Mouse (Mus musculus): ENCODE measurements at regions not wholly inside any gene's neighbourhood (a gene's known extent, or its start where the extent isn't known, plus 50 kb on each side); places are given as distances from the start of the nearest gene placed in this dataset.

DNA sequence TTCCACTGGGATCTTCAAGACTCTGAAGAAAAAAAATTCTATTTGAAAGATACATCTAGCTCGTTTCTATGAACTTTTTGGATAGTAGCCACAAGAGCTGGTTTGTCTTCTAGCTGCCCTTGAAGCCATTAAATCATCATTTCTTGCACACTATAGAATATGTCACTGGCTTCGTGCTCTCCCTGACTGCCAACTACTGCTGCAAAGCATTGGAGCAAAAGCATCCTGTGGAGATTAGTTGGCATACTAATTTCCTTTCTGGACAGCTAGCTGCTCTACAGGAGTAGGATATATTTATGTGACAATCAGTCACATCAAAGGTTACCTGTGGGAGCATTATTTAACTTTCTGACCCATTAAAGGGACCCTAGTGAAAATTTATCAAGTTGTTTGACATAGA, 243.1 kb downstream of the Pdgfc start:
- Histone ChIP-seq H3K36me3 (ENCODE audit: control insufficient read depth, insufficient read depth, low read length) (no peaks in the 10 kb centered on the region), H3K27me3 (ENCODE audit: control insufficient read depth, insufficient read depth, low read length) (no peaks in the 10 kb centered on the region), H3K27ac (ENCODE audit: low read depth, low read length) (no peak overlapping the region), H3K4me3 (ENCODE audit: low read depth, low read length) (no peak overlapping the region), H3K9me3 (ENCODE audit: control insufficient read depth, low read length) (no peaks in the 10 kb centered on the region), H3K9ac (ENCODE audit: low read length) (no peak overlapping the region), H3K4me2 (ENCODE audit: low read depth, low read length, severe bottlenecking) (no peak overlapping the region), H3K4me1 (replicated peaks; ENCODE audit: control insufficient read depth, insufficient read depth, low read length) (no peaks in the 10 kb centered on the region)
- 78% methylated on average over 2 of the region's 2 CpGs for WGBS
- no peak for DNase-seq (ENCODE audit: low spot score)
- no peak for ATAC-seq (replicated peaks; ENCODE audit: low FRiP score)

DNA sequence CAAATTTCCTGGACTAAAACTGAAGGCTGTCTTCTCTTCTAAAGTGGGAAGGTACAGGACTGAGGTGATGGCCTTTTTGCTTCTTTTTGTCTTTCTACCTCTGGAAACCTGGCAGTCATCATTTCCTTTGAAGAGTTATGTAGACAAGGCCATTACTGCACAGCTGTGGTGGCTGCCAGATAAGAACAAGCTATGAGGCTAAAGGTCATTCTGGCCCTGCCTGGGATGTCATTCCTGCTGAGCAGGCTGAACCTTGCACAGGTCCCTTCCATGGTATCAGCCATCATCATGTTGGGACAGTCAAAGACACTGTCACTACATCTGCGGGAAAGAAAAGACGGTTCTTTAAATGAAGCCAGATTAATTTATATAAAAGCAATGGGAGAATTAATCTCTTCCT, 253.5 kb downstream of the Pdgfc start:
- DNase-seq (ENCODE audit: low spot score) (no peak), ATAC-seq (replicated peaks; ENCODE audit: low FRiP score) (no peak)
- 88% methylated on average over 2 of the region's 2 CpGs for WGBS
- Histone ChIP-seq H3K9me3 (ENCODE audit: control insufficient read depth, low read length) (no peaks in the 10 kb centered on the region), H3K4me1 (replicated peaks; ENCODE audit: control insufficient read depth, insufficient read depth, low read length) (no peaks in the 10 kb centered on the region), H3K4me3 (ENCODE audit: low read depth, low read length) (no peak overlapping the region), H3K9ac (ENCODE audit: low read length) (no peak overlapping the region), H3K36me3 (ENCODE audit: control insufficient read depth, insufficient read depth, low read length) (no peaks in the 10 kb centered on the region), H3K27me3 (ENCODE audit: control insufficient read depth, insufficient read depth, low read length) (no peaks in the 10 kb centered on the region), H3K27ac (ENCODE audit: low read depth, low read length) (no peak overlapping the region), H3K4me2 (ENCODE audit: low read depth, low read length, severe bottlenecking) (no peak overlapping the region)

DNA sequence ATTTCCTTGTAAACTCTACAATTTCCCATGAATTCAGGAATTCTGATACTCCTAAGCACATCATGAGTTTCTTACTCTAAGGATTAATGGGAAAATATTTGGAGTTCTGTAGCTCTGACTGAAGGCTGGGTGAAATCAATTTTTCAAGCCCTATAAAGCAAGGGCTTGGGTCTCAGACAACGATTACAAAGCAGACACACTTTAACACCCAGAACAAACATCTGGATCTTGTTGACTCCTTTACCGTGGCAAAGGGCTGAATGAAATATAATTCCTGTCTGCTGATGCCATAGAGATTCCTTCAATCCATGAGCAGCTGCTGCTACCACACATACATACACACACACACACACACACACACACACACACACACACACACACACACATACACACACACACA, 256.2 kb downstream of the Pdgfc start:
- ATAC-seq (replicated peaks; ENCODE audit: low FRiP score) (no peak), DNase-seq (ENCODE audit: low spot score) (no peak)
- Histone ChIP-seq H3K4me2 (ENCODE audit: low read depth, low read length, severe bottlenecking) (no peak overlapping the region), H3K4me1 (replicated peaks; ENCODE audit: control insufficient read depth, insufficient read depth, low read length) (no peaks in the 10 kb centered on the region), H3K36me3 (ENCODE audit: control insufficient read depth, insufficient read depth, low read length) (no peaks in the 10 kb centered on the region), H3K27ac (ENCODE audit: low read depth, low read length) (no peak overlapping the region), H3K9me3 (ENCODE audit: control insufficient read depth, low read length) (no peaks in the 10 kb centered on the region), H3K27me3 (ENCODE audit: control insufficient read depth, insufficient read depth, low read length) (no peaks in the 10 kb centered on the region), H3K4me3 (ENCODE audit: low read depth, low read length) (no peak overlapping the region), H3K9ac (ENCODE audit: low read length) (no peak overlapping the region)
- 63% methylated on average over 2 of the region's 2 CpGs for WGBS

DNA sequence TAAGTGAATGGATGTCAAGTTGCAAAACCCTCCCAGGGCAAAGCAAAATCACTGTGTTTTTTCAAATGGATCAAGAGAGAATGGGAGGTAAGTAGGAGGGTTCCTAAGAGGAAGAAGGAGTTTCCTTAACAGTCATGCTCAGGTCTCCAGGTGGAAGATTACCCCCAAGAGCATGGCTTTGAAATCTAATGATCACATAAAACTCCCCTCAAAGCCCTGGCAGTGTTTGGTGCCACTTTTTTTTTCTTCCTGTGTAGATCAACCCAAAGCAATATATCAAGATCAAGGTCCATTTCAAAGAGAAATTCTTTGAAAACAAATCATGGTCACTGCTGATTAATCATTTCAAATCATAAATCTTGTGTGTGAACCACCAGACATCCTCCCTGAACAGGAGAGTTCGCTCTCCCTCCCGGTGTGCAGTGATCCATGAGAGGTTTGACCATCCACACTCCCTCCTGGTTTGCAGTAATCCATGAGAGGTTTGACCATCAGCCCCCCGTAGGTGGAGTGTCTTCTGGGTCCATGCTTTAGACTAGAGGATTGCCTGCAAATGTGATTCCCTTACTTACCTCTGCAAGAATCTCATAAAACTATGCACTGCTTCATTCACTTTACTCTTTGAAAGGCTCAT, 257.1 kb downstream of the Pdgfc start:
- Histone ChIP-seq H3K4me2 (ENCODE audit: low read depth, low read length, severe bottlenecking) (no peak overlapping the region), H3K4me3 (ENCODE audit: low read depth, low read length) (no peak overlapping the region), H3K9ac (ENCODE audit: low read length) (no peak overlapping the region), H3K27me3 (ENCODE audit: control insufficient read depth, insufficient read depth, low read length) (no peaks in the 10 kb centered on the region), H3K9me3 (ENCODE audit: control insufficient read depth, low read length) (no peaks in the 10 kb centered on the region), H3K27ac (ENCODE audit: low read depth, low read length) (no peak overlapping the region), H3K4me1 (replicated peaks; ENCODE audit: control insufficient read depth, insufficient read depth, low read length) (no peaks in the 10 kb centered on the region), H3K36me3 (ENCODE audit: control insufficient read depth, insufficient read depth, low read length) (no peaks in the 10 kb centered on the region)
- DNase-seq (ENCODE audit: low spot score) (no peak), ATAC-seq (replicated peaks; ENCODE audit: low FRiP score) (no peak)
- 76% methylated on average over 3 of the region's 3 CpGs for WGBS

DNA sequence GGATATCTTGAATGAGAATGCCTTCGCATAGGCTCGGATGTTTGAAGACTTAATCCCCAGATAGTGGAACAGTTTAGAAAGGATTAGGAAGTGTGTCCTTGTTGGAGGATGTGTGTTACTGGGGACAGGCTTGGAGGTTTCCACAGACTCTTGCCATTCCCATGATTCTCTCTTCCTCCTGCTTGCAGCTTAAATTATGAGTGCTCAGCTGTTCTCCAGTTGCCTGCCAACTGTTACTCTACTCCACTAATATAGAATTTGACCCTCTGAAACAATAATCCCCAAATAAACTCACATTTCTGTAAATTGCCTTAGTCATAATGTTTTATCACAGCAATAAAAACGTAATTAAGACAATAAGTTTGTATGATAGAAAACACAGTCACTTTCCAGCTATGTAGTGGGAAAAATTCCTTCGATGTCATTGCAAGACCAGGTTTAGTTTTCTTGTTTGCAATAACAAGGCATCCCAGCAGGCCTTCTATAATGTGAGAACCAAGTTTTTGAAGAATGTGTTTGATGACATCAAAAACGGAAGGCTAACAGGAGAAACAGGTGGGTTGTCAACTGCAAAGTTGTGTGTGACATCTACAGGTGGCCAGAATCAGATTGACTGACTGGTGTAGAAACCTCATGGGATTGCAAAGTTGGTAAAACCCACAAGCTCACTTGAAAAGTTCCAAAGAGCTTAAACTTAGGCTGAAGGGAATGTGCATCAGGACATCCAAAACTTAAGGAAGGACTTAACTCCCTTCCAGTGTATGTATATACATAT, 268.0 kb downstream of the Pdgfc start:
- no peak overlapping the region for H3K4me3 ChIP-seq (ENCODE audit: low read depth, low read length)
- no peak overlapping the region for H3K27ac ChIP-seq (ENCODE audit: low read depth, low read length)
- 91% methylated on average over 5 of the region's 5 CpGs for WGBS
- H3K27me3 ChIP-seq (ENCODE audit: control insufficient read depth, insufficient read depth, low read length): no peaks in the 10 kb centered on the region
- H3K36me3 ChIP-seq (ENCODE audit: control insufficient read depth, insufficient read depth, low read length): no peaks in the 10 kb centered on the region
- H3K9me3 ChIP-seq (ENCODE audit: control insufficient read depth, low read length): no peaks in the 10 kb centered on the region
- no peak overlapping the region for H3K4me2 ChIP-seq (ENCODE audit: low read depth, low read length, severe bottlenecking)
- no peak for DNase-seq (ENCODE audit: low spot score)
- no peak overlapping the region for H3K9ac ChIP-seq (ENCODE audit: low read length)
- no peak for ATAC-seq (replicated peaks; ENCODE audit: low FRiP score)
- no peaks in the 10 kb centered on the region for H3K4me1 ChIP-seq (replicated peaks; ENCODE audit: control insufficient read depth, insufficient read depth, low read length)

DNA sequence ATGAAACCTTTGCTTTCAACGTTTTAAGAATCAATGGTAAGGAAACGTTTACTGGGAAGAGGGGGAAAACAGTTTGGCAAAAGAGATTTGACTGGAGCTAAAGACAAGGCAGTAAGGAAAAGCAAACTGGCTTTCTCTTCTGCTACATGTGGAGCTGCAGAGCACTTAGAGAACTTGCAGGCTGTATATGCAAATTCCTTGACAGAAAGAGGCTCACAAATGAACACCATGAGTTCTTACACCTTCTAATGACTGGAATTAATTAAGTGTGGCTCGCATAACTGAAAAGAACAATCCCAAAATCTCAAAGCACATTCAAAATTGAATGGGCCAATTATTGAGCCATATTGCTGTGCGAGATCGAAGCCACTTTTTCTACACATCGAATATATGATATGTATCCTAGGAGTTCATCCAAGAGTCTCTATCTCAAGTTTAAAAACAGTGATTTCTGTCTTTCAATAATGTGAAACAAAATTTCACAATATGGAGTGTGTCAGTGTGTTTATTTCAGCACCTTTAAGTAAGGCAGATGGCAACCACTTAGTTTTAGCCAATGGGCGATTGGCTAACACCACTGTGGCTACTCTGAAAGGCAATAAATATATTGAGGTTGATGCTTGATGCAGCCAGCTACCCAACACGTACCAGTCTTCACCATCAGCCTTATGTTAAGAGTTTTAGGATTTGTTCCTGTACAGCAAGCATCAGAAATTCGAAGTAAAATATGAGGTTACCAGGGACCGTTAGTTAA, 269.4 kb downstream of the Pdgfc start:
- no peak overlapping the region for H3K4me3 ChIP-seq (ENCODE audit: low read depth, low read length)
- ATAC-seq (replicated peaks; ENCODE audit: low FRiP score) (peak; percentile 24; the same call in 1 of the 2 replicates), DNase-seq (ENCODE audit: low spot score) (no peak)
- 73% methylated on average over 10 of the region's 10 CpGs for WGBS
- H3K27ac ChIP-seq (ENCODE audit: low read depth, low read length): no peak overlapping the region
- H3K36me3 ChIP-seq (ENCODE audit: control insufficient read depth, insufficient read depth, low read length): no peaks in the 10 kb centered on the region
- no peaks in the 10 kb centered on the region for H3K9me3 ChIP-seq (ENCODE audit: control insufficient read depth, low read length)
- H3K4me2 ChIP-seq (ENCODE audit: low read depth, low read length, severe bottlenecking): no peak overlapping the region
- no peaks in the 10 kb centered on the region for H3K27me3 ChIP-seq (ENCODE audit: control insufficient read depth, insufficient read depth, low read length)
- no peak overlapping the region for H3K9ac ChIP-seq (ENCODE audit: low read length)
- H3K4me1 ChIP-seq (replicated peaks; ENCODE audit: control insufficient read depth, insufficient read depth, low read length): no peaks in the 10 kb centered on the region

DNA sequence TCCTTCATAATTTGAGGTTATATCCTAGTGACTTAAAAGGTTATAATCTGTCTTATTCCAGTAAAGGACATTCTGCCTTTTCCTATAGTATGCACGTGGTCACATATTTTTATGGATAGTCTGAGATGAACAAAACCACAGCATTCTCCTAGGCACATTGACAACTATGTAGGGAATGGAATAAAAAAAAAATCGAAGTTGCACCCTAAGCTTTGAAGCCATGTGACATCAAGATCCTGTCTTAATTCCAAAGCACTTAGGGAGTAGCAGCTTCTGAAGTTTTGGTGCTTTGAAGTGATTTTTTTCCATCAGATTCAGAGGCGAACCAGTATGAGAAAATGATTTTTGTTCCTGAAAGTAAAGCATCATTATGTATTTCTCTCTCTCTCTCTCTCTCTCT, 290.6 kb downstream of the Pdgfc start:
- peaks cover 2% of the 10 kb centered on the region; the same call in 1 of the 2 replicates for H3K9me3 ChIP-seq (ENCODE audit: control insufficient read depth, low read length)
- no peak overlapping the region for H3K4me3 ChIP-seq (ENCODE audit: low read depth, low read length)
- ATAC-seq (replicated peaks; ENCODE audit: low FRiP score) (no peak), DNase-seq (ENCODE audit: low spot score) (no peak)
- no peak overlapping the region for H3K4me2 ChIP-seq (ENCODE audit: low read depth, low read length, severe bottlenecking)
- no peaks in the 10 kb centered on the region for H3K4me1 ChIP-seq (replicated peaks; ENCODE audit: control insufficient read depth, insufficient read depth, low read length)
- no peak overlapping the region for H3K27ac ChIP-seq (ENCODE audit: low read depth, low read length)
- no peaks in the 10 kb centered on the region for H3K27me3 ChIP-seq (ENCODE audit: control insufficient read depth, insufficient read depth, low read length)
- no peaks in the 10 kb centered on the region for H3K36me3 ChIP-seq (ENCODE audit: control insufficient read depth, insufficient read depth, low read length)
- H3K9ac ChIP-seq (ENCODE audit: low read length): no peak overlapping the region
- 76% methylated on average over 3 of the region's 3 CpGs for WGBS

DNA sequence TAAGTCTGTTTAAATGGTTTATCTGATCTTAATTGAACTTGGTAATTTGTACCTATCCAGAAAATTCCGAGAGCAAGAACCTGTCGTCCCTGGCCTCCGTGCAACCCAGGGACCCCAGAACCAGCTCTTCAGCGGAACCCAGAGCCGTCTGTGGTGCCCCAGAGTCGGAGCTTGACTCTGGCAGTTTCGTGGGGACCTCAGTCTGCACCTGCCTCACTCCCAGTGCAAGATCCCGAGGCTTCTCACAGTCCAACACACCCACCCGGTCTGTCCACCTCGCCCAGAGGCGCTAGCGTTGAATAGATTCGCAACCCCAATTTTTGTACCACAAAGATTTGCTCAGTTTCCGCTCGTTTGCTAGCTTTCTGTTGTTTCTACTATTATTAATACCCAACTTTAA, 315.5 kb downstream of the Pdgfc start:
- no peak overlapping the region for H3K4me2 ChIP-seq (ENCODE audit: low read depth, low read length, severe bottlenecking)
- no peaks in the 10 kb centered on the region for H3K27me3 ChIP-seq (ENCODE audit: control insufficient read depth, insufficient read depth, low read length)
- no peak overlapping the region for H3K27ac ChIP-seq (ENCODE audit: low read depth, low read length)
- no peak overlapping the region for H3K4me3 ChIP-seq (ENCODE audit: low read depth, low read length)
- WGBS: 93% methylated on average over 15 of the region's 15 CpGs
- no peaks in the 10 kb centered on the region for H3K36me3 ChIP-seq (ENCODE audit: control insufficient read depth, insufficient read depth, low read length)
- H3K9me3 ChIP-seq (ENCODE audit: control insufficient read depth, low read length): no peaks in the 10 kb centered on the region
- no peak overlapping the region for H3K9ac ChIP-seq (ENCODE audit: low read length)
- ATAC-seq (replicated peaks; ENCODE audit: low FRiP score) (no peak), DNase-seq (ENCODE audit: low spot score) (peak; percentile 48)
- no peaks in the 10 kb centered on the region for H3K4me1 ChIP-seq (replicated peaks; ENCODE audit: control insufficient read depth, insufficient read depth, low read length)

Data from forebrain, embryonic 11.5 days (tissue).